8 mouse cellular contexts compared by ENCODE assay signal in the genomic region with DNA sequence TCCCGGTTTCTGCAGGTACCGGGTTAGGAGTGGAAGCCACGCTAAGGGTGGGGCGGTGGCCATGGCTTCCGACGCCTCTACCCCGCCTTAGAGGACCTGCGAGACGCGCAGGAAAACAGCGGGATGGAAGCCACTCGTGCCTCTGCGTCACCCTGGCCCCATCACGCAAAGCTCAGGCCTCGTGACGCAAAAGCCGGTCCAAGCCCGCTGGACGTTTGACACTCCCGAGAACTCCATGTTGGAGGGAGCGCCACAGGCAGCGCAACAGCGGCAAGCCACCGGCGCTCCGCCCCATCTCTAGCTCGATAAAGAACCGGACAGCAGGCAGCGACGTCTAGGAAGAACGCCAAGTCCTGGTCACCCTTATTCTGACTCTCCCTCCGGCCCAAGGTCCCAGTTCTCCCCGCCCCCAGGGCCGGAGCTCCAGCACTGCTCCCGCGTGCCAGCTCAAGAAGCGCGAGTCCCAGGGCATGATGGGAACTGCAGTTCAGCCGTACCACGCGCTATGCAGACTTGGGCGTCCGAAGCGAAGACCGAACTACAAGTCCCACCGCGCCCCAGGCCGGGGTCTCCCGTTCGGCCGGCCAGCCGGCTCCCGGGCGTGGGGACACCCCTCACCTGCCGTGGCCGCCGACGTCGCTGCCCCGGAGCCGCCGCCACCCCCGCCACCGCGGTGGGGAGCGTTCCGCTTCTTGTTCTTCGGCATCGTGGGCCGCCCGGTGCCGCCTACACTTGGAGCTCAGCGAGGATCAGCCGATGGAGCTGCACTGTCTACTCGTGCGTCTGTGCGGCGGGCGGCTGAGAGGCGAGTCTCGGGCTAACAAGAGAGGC. TPM values are rescaled to one million over a fixed set of nuclear protein-coding genes. Genes with fewer than 3 reads are reported as not detected.
A peak's percentile ranks its signal among the peaks of the same experiment; 100 is the strongest.
DNase-seq lines count a peak whose midpoint lies in the region; ATAC-seq lines count a peak whose summit lies in the region.

No protein-coding gene starts in this region.

- peak; percentile 98 for DNase-seq in adrenal gland, adult (ENCODE audit: inconsistent age in 2 of 2, low spot score in 1 of 2)
- DNase-seq in embryo, embryonic 10 days (ENCODE audit: low spot score) = peak; percentile 99
- DNase-seq in gastrocnemius, postnatal 10 days = peak; percentile 91
- peak; percentile 90 for DNase-seq in induced T-regulatory cell, adult 2 months (ENCODE audit: low read depth)
- DNase-seq in left cerebral cortex, adult 8-10 months (ENCODE audit: low spot score in 2 of 2) = peak; percentile 86 to 97
- peak; percentile 98 for DNase-seq in right cerebral cortex, adult 18-20 months
- peak; percentile 71 for DNase-seq in urinary bladder, postnatal 10 days (ENCODE audit: low spot score)

- ATAC-seq in megakaryocyte, adult 5-6 weeks (ENCODE audit: poor library complexity, severe bottlenecking) = peak; percentile 67

RNA-seq across cellular contexts. Expression of gene Lsmem1, which starts 23.2 kb away (rescaled TPM):
- total RNA-seq in gastrocnemius, postnatal 10 days (2021) = 10 to 100 TPM; 40.8 to 45.7 TPM
- 1 to 10 TPM; 1.2 to 3.4 (median 1.7) TPM for total RNA-seq in left cerebral cortex, adult 8-10 months (2022)
- total RNA-seq in megakaryocyte, adult 5-6 weeks (2015) = not detected in 2 replicates
- total RNA-seq in megakaryocyte, adult 5-6 weeks (2017) = 0.26 TPM in 1 of 2 replicates, not detected in the other

RNA-seq across cellular contexts. Expression of gene Ifrd1, which starts 25.8 kb away (rescaled TPM):
- total RNA-seq in gastrocnemius, postnatal 10 days (2021) = 10 to 100 TPM; 78.5 to 81.5 TPM
- 10 to 100 TPM; 73.2 to 98.4 (median 90.6) TPM for total RNA-seq in left cerebral cortex, adult 8-10 months (2022)
- total RNA-seq in megakaryocyte, adult 5-6 weeks (2015) = 135 and 150 TPM in 2 replicates
- 99.7 and 100 TPM in 2 replicates for total RNA-seq in megakaryocyte, adult 5-6 weeks (2017)

Comparison
In these comparisons a context has a peak if more than half of its experiments do, and no peak if none do; other contexts are left out.
1. Peak in every context shown above with its lines: DNase-seq and ATAC-seq.
2. RNA of gene Lsmem1, which starts 23.2 kb away (total RNA-seq): 40.8 to 45.7 TPM in gastrocnemius, postnatal 10 days; 1.2 to 3.4 TPM in left cerebral cortex, adult 8-10 months and 0.26 TPM in megakaryocyte, adult 5-6 weeks; every median in the first group is over 4 times any median in the second.